8 mouse cellular contexts compared by ENCODE assay signal in genomic region chr14:20702741-20703381, GRCm38 (mm10). TPM values are rescaled to one million over a fixed set of nuclear protein-coding genes. Genes with fewer than 3 reads are reported as not detected.
A peak's percentile ranks its signal among the peaks of the same experiment; 100 is the strongest.
DNase-seq lines count a peak whose midpoint lies in the region.

Gene Chchd1 (plus strand): TSS chr14:20703006.

- H3K4me3 ChIP-seq in megakaryocyte, embryonic 14.5 days (replicated peaks), result peak within 1 kb of the TSS; percentile 98

- no peaks in the 10 kb centered on the region for H3K27me3 ChIP-seq in megakaryocyte, embryonic 14.5 days (replicated peaks)

- H3K9me3 ChIP-seq in megakaryocyte, embryonic 14.5 days, result no peaks in the 10 kb centered on the region

- peaks cover 63% of the 10 kb centered on the region for H3K4me1 ChIP-seq in megakaryocyte, embryonic 14.5 days

- peaks cover 39% of the 10 kb centered on the region for H3K36me3 ChIP-seq in megakaryocyte, embryonic 14.5 days (replicated peaks; ENCODE audit: low read length)

- DNase-seq in adipocyte (ENCODE audit: low spot score), result peak; percentile 79
- peak; percentile 97 for DNase-seq in embryo, embryonic 10 days (ENCODE audit: low spot score)
- DNase-seq in gastrocnemius, postnatal 10 days, result peak; percentile 96
- peak; percentile 90 for DNase-seq in induced T-regulatory cell, adult 2 months (ENCODE audit: low read depth)
- DNase-seq in left cerebral cortex, adult 8-10 months (ENCODE audit: low spot score in 2 of 2), result peak; percentile 88 to 90
- peak; percentile 94 for DNase-seq in right cerebral cortex, adult 2 months (ENCODE audit: low spot score in 2 of 2)
- DNase-seq in urinary bladder, postnatal 10 days (ENCODE audit: low spot score), result peak; percentile 65

RNA-seq across cellular contexts. Expression of gene Chchd1, which starts in this region (rescaled TPM):
- 100 to 1,000 TPM; 100 to 112 TPM for total RNA-seq in gastrocnemius, postnatal 10 days (2021)
- total RNA-seq in left cerebral cortex, adult 8-10 months (2022), result 10 to 100 TPM; 44.0 to 50.6 (median 49.5) TPM
- polyA plus RNA-seq in megakaryocyte, embryonic 14.5 days (2012; ENCODE audit: insufficient read depth, low replicate concordance), result 4.5 and 7.2 TPM in 2 replicates

Comparison
In these comparisons a context has a peak if more than half of its experiments do, and no peak if none do; other contexts are left out.
1. Peak in every context shown above with its lines: DNase-seq and H3K4me3 ChIP-seq.